28 mouse cellular contexts compared by ENCODE assay signal in the genomic region with DNA sequence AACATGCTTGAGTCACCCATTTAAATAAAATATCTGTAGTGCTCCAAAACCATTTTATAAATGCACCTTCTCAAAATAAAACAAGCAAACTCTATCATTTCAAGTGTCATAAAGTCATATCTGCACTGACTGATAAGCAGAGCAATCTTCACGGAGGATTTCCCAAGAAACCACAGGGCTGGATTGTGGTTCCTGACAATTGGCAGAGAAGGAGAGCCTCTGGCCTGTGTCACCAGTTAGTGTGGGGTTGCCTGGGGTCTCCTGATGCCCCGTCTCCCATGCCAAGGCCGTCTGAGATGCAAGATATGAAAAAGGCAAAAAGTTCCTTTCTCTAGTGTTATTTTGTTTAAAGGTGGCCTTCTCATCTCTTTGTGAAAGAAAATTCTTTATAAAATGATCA.
DNase-seq lines count a peak whose midpoint lies in the region; ATAC-seq lines count a peak whose summit lies in the region.
"Had no signal": no experiment of that assay in that cellular context is flagged by ENCODE, and none has a peak within 500 bp of the region (broad histone marks: within the 10 kb centered on the region; RNA-seq: fewer than 3 reads in every experiment).

No protein-coding gene starts in this region.

- no peak overlapping the region for H3K4me2 ChIP-seq in intestine, embryonic 15.5 days (replicated peaks)
- H3K4me2 ChIP-seq: embryonic facial prominence, embryonic 13.5 days; embryonic facial prominence, embryonic 15.5 days; forebrain, embryonic 12.5 days had no signal

- H3K9me3 ChIP-seq in intestine, embryonic 15.5 days, result no peaks in the 10 kb centered on the region
- H3K9me3 ChIP-seq: embryonic facial prominence, embryonic 13.5 days; embryonic facial prominence, embryonic 15.5 days; forebrain, embryonic 10.5 days; forebrain, embryonic 12.5 days had no signal

- no peaks in the 10 kb centered on the region for H3K36me3 ChIP-seq in intestine, embryonic 15.5 days
- H3K36me3 ChIP-seq: embryonic facial prominence, embryonic 13.5 days; embryonic facial prominence, embryonic 15.5 days; forebrain, embryonic 10.5 days; forebrain, embryonic 12.5 days; G1E had no signal

- peak; percentile 5; the same call in 1 of the 2 replicates for ATAC-seq in frontal cortex, adult (ENCODE audit: low TSS enrichment)
- peak; percentile 51; the same call in 1 of the 2 replicates for ATAC-seq in common myeloid progenitor, adult 5-6 weeks (replicated peaks; ENCODE audit: low read depth, poor library complexity, severe bottlenecking)
- ATAC-seq in megakaryocyte progenitor cell, adult 5-6 weeks (replicated peaks; ENCODE audit: poor library complexity), result peak; percentile 56
- no peak for ATAC-seq in intestine, embryonic 15.5 days
- ATAC-seq: activated CD4-positive, CD25-positive, alpha-beta regulatory T cell, adult 4 months; CD4-positive, CD25-positive, alpha-beta regulatory T cell, adult 4 months; forebrain, embryonic 14.5 days; forebrain, embryonic 16.5 days; Patski had no signal

- H3K27ac ChIP-seq in intestine, embryonic 15.5 days, result no peak overlapping the region
- H3K27ac ChIP-seq: embryonic facial prominence, embryonic 13.5 days; embryonic facial prominence, embryonic 15.5 days; forebrain, embryonic 10.5 days; forebrain, embryonic 12.5 days had no signal

- H3K4me1 ChIP-seq in intestine, embryonic 15.5 days (replicated peaks), result no peaks in the 10 kb centered on the region
- H3K4me1 ChIP-seq: embryonic facial prominence, embryonic 13.5 days; embryonic facial prominence, embryonic 15.5 days; forebrain, embryonic 10.5 days; forebrain, embryonic 12.5 days had no signal

- 52% methylated on average over 3 of the region's 3 CpGs for WGBS in intestine, embryonic 15.5 days

- H3K4me3 ChIP-seq in intestine, embryonic 15.5 days (replicated peaks), result no peak overlapping the region
- H3K4me3 ChIP-seq: embryonic facial prominence, embryonic 13.5 days; embryonic facial prominence, embryonic 15.5 days; erythroblast, embryonic 14.5 days; forebrain, embryonic 10.5 days; forebrain, embryonic 12.5 days had no signal

- DNase-seq in frontal cortex, postnatal 36 days (ENCODE audit: low spot score in 2 of 2), result no peak
- DNase-seq in 416B (ENCODE audit: low read depth), result peak; percentile 18
- DNase-seq in spleen, adult 12 weeks (ENCODE audit: low spot score), result no peak
- DNase-seq: adrenal gland, adult 8-10 months; adrenal gland, postnatal 14 days; adrenal gland, postnatal 36 days; B cell, adult 2 months; cerebellum, adult 18-20 months; cerebellum, adult 8-10 months; cerebellum, adult 9-11 months; cerebellum, postnatal 25 days; embryo, embryonic 11 days had no signal

- H3K27me3 ChIP-seq in intestine, embryonic 15.5 days (replicated peaks), result no peaks in the 10 kb centered on the region
- H3K27me3 ChIP-seq: CH12.LX; embryonic facial prominence, embryonic 13.5 days; embryonic facial prominence, embryonic 15.5 days; forebrain, embryonic 12.5 days; Patski had no signal

- H3K9ac ChIP-seq in intestine, embryonic 15.5 days, result no peak overlapping the region
- H3K9ac ChIP-seq: embryonic facial prominence, embryonic 13.5 days; embryonic facial prominence, embryonic 15.5 days; forebrain, embryonic 12.5 days had no signal
